Mouse (Mus musculus) Muller cell, postnatal 12 days (primary cell): ENCODE results near the gene Klhl22.
"Not testable (repeated sequence)": the region's sequence is repeated elsewhere in the genome, so short reads cannot be mapped to it uniquely, and the experiment has no call there.

Source experiments
- DNase-seq: peaks from one replicate; pipeline ENCODE4 v3.0.0-alpha.2; 2015; ENCODE audit errors: inconsistent ontology term

The Klhl22 gene

DNA sequence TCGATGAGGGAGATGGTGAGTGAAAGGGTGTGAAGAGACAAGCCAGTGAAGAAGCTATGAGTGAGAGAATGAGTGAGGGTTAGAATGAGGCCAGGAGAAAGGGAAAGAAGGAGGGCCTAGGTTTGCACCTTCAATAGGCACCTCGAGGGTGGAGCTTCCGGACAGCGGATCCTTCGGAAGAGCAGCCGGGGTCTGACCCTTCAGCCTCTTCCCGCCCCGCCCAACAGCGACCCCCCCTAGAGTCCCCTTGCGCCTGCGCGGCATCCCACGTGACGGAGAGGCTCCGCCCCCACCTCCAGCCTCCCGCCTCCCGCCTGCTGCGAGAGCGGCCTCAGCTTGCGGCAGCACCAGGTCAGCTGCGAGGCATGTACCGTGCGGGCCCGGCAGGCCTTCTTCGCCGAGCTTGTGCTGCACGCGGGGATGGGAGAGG lies at the start of gene Klhl22:
Gene Klhl22 (plus strand): TSS at position 275 of the 430 bp plus-strand sequence.
- peak; percentile 93 for DNase-seq

DNA sequence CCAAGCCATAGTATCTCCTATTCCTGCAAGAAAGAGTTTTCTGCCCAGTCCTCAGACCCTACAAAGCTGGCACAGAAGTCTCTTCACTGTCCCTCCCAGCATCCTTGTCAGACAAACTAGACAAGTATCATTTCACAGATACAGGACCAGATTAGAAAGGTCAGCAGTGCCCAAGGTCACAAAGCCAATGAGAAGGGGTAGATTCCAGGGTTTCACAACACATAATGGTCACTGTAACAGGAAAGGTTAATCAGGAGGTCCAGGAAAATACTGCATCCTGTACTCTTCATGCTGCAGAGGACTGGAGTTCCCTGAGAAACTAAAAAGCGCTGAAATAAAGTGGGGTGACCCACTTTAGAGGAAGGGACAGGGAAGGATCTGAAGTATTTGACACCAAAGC lies 41.6 kb upstream of the Klhl22 start:
- DNase-seq, result no peak

DNA sequence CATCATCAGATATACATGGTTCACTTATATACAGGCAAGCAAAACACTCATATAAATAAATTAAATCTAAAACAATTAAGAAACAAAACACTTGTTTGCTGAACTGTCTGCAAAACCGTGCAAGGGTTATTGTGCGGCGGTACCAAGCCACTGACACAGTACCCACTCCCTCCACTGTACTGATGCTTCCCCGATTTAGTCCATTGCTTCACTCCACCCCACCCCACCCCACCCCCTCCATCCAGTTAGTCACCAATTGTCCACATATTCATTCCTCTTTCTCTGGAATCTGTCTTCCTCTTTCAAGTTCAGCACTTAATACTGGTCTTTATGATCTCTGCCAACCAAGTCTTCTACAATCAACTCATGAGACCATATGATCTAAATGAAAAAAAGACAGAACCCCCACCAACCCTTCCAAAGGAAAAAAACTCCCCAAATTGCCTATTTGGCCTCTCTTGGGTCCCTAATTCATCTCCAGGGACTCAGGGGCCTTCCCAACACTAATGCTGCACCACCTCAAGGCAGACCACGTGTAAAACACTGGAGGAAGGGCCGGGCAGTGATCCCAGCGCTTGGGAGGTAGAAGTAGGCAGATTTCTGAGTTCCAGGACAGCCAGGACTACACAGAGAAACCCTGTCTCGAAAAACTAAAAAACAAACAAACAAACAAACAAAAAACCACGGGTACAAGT lies 38.2 kb upstream of the Klhl22 start:
- no peak for DNase-seq

DNA sequence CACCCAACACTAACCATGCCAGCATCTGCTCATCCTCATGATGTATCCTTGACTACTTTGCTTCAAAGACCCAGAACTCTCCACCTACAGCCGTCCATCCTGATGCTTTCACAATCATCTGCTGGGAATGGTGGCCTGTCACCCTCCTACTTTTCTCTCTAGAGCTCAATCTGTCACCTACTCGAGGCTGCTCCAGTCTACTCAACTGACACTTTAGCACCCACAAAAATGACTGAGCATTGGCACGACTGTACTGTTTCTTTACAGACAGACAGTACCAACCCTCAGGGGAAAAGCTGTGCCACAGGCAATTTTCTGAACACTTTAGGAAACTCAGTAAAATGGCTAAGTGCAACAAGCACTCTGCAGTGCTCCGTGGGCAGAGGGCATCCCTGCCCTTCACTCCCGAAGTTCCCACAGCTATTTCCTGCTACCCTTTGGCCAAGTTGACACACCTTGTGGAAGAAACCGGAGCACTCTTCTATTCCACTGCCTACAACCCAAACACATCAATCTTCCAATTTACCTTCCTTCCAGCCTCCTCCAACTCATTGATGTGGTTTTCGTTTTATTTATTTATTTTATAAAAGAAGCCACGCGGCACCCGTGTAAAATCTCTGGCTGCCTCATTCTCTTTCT lies 37.5 kb upstream of the Klhl22 start:
- DNase-seq, result no peak

DNA sequence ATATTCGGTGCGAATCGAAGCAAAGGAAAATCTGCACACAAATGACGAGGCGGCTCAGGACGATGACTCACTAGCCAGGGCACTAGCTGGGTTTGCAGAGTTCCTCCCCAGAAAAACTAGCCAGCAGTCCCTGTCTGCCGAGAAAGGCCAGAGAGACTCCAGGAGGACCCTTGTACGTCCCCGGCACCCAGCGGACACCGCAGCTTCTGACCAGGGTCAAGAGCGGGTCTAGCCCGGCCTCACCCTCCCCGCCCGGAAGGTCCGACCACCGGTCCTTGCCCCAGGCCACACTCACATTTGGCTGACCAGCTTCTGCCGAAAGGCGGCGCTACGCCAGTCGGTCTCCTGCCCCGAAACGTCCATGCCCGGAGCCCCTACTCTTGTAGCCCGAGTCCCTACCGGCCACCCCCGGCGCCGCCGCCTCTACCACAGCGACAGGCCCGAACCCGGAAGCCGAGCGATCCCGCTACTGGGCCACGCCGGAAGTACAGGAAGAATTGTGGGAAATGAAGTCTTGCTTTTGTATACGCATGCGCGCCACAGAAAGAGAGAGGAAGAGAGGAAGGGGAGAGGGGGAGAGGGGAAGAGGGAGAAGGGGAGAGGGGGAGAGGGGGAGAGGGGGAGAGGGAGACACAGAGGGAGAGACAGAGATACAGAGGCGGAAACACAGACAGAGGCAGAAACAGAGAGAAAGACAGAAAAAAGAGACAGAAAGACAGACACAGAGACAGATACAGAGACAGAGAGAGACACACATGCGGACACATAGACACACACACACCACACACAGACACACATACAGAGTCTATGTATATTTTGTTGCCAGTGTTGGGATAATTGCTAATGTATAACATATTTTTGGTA lies 36.7 kb upstream of the Klhl22 start:
- peak; percentile 93 for DNase-seq

DNA sequence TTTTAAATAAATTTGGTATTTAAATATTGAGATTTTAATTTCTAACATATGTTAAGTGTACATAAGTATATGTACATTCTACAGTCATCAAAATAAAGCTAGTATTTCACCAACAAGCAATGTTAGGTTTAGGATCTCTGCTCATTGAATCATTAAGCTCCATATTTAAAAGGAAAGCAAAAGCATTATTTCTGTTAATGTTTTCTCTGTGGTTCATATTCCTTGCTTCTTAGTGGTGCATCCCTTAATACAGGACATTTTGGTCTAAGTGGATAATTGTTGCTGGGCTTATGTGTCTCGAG lies 36.1 kb upstream of the Klhl22 start:
- DNase-seq, result no peak

DNA sequence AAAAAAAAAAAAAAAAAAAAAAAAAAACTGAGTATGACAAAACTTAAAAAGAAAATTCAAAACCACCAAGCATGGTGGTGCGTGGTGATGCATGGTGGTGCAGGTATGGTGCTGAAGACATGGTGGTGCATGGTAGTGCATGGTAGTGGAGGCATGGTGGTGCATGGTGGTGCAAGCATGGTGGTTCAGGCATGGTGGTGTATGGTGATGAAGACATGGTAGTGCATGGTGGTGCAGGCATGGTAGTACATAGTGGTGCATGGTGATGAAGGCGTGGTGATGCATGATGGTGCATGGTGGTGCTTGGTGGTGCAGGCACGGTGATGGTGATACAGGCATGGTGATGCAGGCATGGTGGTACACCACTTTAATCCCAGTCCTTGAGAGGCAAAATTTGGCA lies 35.0 kb upstream of the Klhl22 start:
- DNase-seq, result no peak

DNA sequence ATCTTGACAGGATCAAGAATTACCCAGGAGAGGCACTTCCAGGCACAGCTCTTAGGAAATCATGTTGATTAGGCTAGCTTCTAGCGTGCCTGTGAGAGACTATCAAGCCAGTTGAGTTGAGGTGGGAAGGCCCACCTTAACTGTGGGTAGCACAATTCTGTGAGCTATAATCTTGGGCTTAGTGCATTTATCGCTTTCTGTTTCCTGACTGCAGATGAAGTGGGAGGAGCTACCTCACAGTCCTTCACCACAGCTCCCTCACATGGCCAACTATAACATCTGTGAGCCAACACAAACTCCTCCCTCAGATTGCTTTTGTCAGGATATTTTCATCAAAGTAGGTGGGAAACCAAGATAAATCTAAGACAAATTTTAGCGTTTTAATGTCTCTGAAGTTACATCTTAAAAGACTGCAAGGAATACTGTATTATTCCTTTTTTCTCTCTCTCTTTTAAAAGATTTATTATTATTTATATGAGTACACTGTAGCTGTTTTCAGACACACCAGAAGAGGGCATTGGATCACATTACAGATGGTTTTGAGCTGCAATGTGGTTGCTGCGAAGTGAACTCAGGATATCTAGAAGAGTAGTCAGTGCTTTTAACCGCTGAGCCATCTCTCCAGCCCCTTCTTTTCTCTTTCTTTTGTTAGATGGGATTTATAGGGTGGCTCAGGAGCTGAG lies 32.1 kb upstream of the Klhl22 start:
- DNase-seq, result peak; percentile 36

DNA sequence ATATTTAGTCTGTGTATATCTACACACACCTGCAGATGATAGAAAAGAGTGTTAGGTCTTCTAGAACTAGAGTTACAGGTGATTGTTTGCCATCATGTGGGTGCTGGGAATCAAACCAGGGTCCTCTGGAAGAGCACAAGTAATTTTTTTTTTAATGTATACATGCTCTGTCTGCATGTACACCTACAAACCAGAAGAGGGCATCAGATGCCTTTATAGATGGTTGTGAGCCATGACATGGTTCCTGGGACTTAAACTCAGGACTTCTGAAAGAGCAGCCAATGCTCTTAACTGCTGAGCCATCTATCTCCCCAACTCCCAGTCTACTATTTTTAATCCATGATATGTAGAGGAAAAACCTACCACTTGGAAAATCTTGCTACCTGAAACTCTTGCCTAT lies 29.4 kb upstream of the Klhl22 start:
- no peak for DNase-seq

DNA sequence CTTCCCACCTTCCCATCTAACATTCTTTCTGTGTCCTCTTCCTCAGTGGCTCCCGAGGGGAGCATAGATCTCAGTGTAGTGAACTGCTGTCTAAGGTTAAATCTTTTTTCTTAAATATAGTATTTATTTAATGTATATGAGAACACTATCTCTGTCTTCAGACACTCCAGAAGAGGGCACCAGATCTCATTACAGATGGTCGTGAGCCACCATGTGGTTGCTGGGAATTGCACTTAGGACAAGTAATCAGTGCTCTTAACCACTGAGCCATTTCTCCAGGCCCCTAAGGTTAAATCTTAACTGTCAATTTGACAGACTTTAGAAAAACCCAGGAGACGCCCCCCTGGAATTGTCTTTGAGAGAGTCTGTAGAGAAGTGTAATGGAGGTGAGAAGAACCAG lies 27.4 kb upstream of the Klhl22 start:
- DNase-seq, result no peak

DNA sequence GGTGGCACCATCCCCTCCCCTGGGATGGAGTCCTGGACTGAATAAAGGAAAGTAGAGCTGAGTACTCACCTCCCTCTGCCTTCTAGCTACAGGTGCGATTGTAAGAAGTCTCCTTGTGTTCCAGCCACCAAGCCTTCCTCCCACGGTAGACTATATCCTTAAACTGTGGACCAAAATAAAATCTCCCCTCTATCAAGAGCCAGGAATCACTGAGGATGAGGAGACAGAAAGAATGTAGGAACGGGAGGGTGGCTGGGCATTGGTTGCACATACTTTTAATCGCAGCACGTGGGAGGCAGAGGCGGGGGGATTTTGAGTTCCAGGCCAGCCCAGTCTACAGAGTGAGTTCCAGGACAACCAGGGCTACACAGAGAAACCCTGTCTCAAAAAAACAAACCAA lies 27.0 kb upstream of the Klhl22 start:
- DNase-seq, result no peak

DNA sequence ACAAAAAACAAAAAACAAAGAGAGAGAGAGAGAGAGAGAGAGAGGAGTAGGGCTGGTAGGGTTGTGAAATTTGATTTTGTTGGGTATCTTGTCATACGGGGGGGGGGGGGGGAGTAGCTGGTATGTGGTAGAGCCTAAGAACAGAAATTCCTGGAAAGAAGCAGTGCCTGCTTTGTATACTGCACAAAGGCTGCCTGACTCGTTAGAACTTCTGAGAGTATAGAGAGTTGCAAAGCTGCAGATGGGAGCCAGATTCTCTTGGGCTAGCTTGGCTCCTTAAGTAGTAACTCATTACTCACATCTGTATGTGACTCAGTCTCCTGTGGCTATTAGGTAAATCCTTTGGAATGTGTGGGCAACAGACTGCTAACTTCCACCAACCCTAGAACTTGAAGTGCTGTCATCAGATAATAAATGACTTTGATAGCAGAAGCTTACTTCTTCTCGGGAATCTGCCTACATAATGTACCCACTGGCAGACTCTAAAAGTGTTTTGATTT lies 26.5 kb upstream of the Klhl22 start, which contains the start of gene Med15:
Gene Med15 (minus strand): TSS at position 51 of the 500 bp plus-strand sequence.
- DNase-seq, result peak; percentile 73

DNA sequence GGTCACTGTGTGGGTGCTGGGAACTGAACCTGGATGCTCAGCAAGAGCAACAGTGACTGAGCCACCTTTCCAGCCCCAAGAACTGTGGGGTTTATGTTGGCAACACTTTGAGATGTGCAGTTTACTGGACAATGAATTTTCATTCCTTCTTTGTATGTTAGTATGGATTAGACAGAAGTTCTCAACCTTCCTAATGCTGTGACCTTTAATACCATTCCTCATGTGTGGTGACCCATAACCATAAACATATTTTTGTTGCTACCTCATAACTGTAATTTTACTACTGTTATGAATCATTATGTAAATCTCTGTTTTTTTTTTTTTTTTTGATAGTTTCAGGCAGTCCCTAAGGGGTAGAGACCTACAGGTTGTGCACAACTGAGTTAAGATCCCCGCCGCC lies 25.8 kb upstream of the Klhl22 start:
- no peak for DNase-seq

DNA sequence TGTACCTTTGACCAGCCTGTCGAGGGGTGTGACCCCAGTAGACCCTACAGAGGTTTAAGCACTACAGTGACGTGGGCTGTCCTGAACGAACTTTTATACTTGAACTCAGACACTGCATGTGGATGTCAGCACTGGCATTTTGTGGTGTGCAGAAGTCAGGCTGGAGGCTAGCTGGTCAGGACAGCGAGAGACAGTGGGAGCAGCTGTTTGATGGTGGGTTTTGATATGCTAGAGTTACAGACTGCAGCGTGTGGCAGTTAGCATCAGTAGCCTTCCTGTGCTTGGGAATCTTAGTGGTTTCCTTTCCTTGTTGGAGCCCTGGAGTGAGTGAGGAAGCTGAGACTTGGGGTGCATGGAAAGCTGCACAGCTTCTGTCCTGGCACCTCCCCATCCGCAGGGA lies 24.5 kb upstream of the Klhl22 start:
- not testable (repeated sequence) for DNase-seq

DNA sequence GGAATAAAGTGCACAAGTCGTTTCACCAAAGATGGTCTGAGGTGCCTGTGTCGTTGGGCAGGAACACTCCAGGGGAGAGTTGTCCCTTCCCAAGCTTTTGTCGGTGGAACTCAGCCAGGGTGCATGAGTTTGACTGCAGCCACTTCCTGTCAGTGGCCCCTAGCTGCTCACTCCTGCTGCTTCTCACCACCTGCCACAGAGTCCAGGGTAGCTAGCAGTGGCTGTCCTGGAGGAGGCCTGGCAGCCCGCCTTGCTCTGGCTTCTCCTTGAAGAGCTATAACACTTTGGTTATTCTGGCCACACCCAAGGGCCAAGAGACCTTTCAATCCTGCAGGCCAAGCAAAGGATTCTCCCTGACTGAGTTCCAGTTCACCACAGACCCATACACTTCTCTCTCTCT lies 23.3 kb upstream of the Klhl22 start:
- DNase-seq, result no peak

DNA sequence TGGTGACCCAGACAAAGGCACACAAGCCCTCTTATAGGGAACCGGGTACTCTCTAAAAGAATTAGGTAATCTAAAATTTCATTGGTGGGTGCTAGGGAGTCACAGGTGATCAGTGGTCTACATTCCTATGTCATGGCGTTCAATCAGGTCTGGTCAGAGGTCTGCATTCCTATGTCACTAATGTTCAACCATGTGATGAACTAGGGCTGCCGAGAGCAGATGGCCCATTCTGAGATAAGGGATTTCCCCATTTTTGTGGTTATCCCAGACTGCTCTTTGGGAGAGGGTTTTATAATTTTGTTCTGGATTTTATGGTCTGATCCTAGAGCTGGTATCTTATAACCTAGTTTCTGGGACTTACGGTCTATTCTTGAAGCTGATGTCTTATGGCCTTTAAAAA lies 19.3 kb upstream of the Klhl22 start:
- DNase-seq, result no peak

DNA sequence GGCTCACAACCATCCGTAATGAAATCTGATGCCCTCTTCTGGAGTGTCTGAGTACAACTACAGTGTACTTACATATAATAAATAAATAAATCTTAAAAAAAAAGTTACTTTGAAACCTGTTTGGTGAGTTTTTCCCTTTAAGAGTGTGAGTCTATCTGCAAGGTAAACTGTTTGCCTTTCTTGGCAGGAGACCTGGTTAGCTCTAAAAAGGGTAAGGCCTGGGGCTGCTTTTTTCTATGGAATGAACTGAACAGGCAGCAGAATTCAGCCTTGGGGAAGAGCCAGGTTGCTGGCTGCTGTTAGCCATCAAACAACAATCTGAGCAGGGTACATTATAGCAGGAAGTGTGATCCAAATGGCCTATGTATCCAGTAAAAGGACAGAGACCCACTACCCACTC lies 16.6 kb upstream of the Klhl22 start:
- DNase-seq, result no peak

DNA sequence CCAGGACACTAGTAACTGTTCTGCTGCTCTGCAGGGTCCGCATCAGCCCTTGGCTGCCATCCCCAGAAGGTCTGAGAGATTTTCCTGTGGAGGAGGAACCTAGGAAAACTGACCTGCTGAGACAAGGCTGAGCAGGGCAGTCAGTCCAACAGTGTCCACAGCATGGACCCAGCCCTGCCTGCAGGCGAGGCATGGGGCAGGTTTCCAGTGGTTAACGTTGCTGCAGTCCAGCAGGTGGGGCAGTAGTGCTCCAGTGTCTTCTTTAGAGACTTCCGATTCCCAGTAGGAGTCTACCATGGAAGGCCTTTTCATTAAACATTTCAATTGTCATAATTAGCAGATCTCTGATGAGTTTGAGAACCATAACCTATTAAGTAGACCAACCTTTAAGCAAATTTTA lies 16.1 kb upstream of the Klhl22 start:
- no peak for DNase-seq

DNA sequence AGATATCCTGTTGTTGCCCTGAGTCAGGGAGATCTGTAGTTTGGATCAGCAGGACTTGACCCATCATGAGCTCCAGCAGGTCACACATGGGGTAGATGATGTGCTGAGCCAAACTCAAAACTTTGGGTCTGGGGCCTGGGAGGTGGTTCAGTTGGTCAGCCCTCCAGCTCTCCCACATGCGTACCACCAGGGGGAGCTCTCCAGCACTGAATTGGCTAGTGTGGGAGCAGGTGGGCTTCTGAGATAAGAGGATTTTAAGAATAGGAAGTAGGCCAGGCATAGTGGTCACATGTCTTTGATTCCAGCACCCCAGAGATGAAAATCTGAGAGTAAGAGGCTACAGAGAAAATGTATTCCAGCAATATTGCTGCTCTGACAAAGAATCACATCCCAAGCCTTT lies 14.9 kb upstream of the Klhl22 start:
- no peak for DNase-seq

DNA sequence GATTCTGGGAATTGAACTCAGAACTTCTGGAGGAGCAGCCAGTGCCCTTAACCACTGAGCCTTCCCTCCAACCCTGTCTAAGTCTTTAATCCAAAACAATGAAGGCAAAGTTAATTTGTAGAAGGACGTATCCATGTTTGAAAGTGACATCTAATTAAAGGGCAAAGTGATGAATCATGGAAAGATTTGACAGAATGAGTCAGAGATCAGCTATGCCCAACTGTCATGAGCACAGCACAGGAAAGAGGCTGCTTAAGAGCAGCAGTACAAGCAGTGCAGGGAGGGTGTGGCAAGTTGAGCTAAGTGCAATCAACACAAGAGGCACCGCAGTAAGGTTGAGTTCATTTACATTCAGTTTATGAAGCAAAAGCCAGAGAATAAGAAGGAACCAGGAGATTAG lies 14.4 kb upstream of the Klhl22 start:
- DNase-seq, result peak; percentile 62

DNA sequence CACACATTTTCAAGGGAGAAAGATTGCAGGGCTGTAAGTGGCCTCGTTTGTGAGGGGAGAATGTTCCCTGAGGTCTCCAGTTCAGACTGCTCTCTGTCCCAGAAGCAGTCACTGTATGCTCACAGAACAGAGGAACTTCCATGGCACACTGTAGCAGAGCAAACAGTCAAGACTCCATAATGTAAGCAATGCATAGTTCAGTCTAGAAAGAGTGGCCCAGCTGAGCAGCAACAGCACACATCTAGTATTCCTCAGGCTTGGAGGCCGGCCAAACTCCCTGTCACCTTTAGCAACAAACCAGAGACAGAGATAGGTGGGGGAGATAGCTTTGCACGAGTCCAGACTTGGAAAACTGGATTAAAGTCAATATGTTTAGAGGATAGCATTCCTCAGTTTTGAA lies 6.4 kb upstream of the Klhl22 start:
- no peak for DNase-seq

DNA sequence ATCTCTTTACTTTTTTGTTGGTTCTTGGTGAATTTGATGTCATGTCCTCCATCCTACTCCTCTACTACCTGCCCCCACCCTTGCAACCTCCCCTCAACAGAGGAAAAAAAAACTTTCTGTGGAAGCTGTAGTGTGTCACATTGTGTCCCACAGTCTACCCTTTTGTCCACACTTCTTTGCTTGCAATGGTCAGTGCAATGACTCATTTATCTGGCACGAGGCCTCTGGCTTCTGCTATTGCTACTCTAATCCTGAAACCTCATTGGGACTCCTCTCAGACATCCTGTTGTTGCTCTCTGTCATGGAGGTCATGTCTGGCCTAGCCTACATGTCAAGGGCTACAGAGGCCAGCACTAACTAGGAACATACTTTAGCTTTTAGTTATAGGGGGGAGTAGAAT lies 5.7 kb upstream of the Klhl22 start:
- peak; percentile 58 for DNase-seq
